Mouse (Mus musculus) skeletal muscle tissue, postnatal 0 days (tissue): Measurements from ENCODE around the gene Zic4. TPM values are rescaled to one million over a fixed set of nuclear protein-coding genes. Genes with fewer than 3 reads are reported as not detected.

ENCODE experiments used
- polyA plus RNA-seq: library from polyadenylated mRNA; unstranded; fragments of >200 nt; fragmentation: Nextera tagmentation; extraction: Ambion mirVana; gene quantifications from 2 replicates; pipeline ENCODE4 v1.2.1, GENCODE M21; 2015

Gene Zic4
- not detected in 2 replicates for polyA plus RNA-seq

GRCm38 (mm10) chr9:91361856-91362601, at the start of gene Zic4:
Gene Zic4, plus strand, starts transcription at chr9:91362413.

GRCm38 (mm10) chr9:91365664-91366063, 3.5 kb downstream of the Zic4 start, which contains the start of gene Zic1:
Gene Zic1, minus strand, starts transcription at chr9:91365810.

Other genes with a start within 250 kb of the Zic4 start
- not detected in 2 replicates for gene Zic1, start 3.4 kb downstream of the Zic4 start, polyA plus RNA-seq